Mouse (Mus musculus) midbrain, embryonic 13.5 days (tissue): Measurements from ENCODE around the gene Msh3. TPM values are rescaled to one million over a fixed set of nuclear protein-coding genes. Genes with fewer than 3 reads are reported as not detected.

Experiments used
- polyA plus RNA-seq: library from polyadenylated mRNA; unstranded; fragments of >200 nt; fragmentation: Nextera tagmentation; extraction: Ambion mirVana; gene quantifications from 2 replicates; pipeline ENCODE4 v1.2.1, GENCODE M21; 2015

Msh3 gene
- polyA plus RNA-seq, 1 experiment from 2014 or later = 26.7 TPM

Other genes starting within 250 kb of the Msh3 start
- 1.8 and 2.2 TPM in 2 replicates for gene Rasgrf2, start 223.3 kb downstream of the Msh3 start, polyA plus RNA-seq
- 0.88 and 1.0 TPM in 2 replicates for gene Gm20379, start 49.0 kb downstream of the Msh3 start, polyA plus RNA-seq
- 8.5 and 8.6 TPM in 2 replicates for gene Dhfr, start 277 bp downstream of the Msh3 start, polyA plus RNA-seq
- gene Ankrd34b, start 70.9 kb upstream of the Msh3 start, polyA plus RNA-seq = 0.99 and 1.4 TPM in 2 replicates
- 0.17 and 0.22 TPM in 2 replicates for gene Fam151b, start 129.0 kb upstream of the Msh3 start, polyA plus RNA-seq
- 11.3 and 12.3 TPM in 2 replicates for gene Zfyve16, start 175.9 kb upstream of the Msh3 start, polyA plus RNA-seq
- not detected in 2 replicates for gene Spz1, start 221.2 kb upstream of the Msh3 start, polyA plus RNA-seq